Mouse (Mus musculus): ENCODE measurements around the gene A630089N07Rik. TPM values are rescaled to one million over a fixed set of nuclear protein-coding genes. Genes with fewer than 3 reads are reported as not detected.
"Not testable (repeated sequence)": the region's sequence is repeated elsewhere in the genome, so short reads cannot be mapped to it uniquely, and the experiment has no call there.

Gene A630089N07Rik
- total RNA-seq (2021), result 1 to 10 TPM; 6.6 to 7.3 TPM

- DNase-seq (ENCODE audit: extremely low spot score in 1 of 2, low spot score in 1 of 2), result peak; percentile 51 to 73
These were observed at the start of gene A630089N07Rik for GRCm38 (mm10) chr16:98081889-98082818. A630089N07Rik (minus strand) TSS chr16:98082450.

GRCm38 (mm10) chr16:98107109-98107508 is 24.9 kb upstream of the A630089N07Rik start:
- DNase-seq (ENCODE audit: extremely low spot score in 1 of 2, low spot score in 1 of 2), result no peak

- DNase-seq (ENCODE audit: extremely low spot score in 1 of 2, low spot score in 1 of 2), result not testable (repeated sequence)
These were observed 731 bp downstream of the A630089N07Rik start for GRCm38 (mm10) chr16:98081550-98081888.

- not testable (repeated sequence) for DNase-seq (ENCODE audit: extremely low spot score in 1 of 2, low spot score in 1 of 2)
These were observed 1.1 kb downstream of the A630089N07Rik start for GRCm38 (mm10) chr16:98081140-98081539.

GRCm38 (mm10) chr16:98079382-98079781 is 2.9 kb downstream of the A630089N07Rik start:
- not testable (repeated sequence) for DNase-seq (ENCODE audit: extremely low spot score in 1 of 2, low spot score in 1 of 2)

GRCm38 (mm10) chr16:98041676-98042075 is 40.6 kb downstream of the A630089N07Rik start:
- no peak for DNase-seq (ENCODE audit: extremely low spot score in 1 of 2, low spot score in 1 of 2)

- not testable (repeated sequence) for DNase-seq (ENCODE audit: extremely low spot score in 1 of 2, low spot score in 1 of 2)
These were observed 47.3 kb downstream of the A630089N07Rik start for GRCm38 (mm10) chr16:98034971-98035370.

GRCm38 (mm10) chr16:98026186-98026585 is 56.1 kb downstream of the A630089N07Rik start:
- not testable (repeated sequence) for DNase-seq (ENCODE audit: extremely low spot score in 1 of 2, low spot score in 1 of 2)

GRCm38 (mm10) chr16:98022657-98023345 is 59.4 kb downstream of the A630089N07Rik start:
- DNase-seq (ENCODE audit: extremely low spot score in 1 of 2, low spot score in 1 of 2), result no peak

- DNase-seq (ENCODE audit: extremely low spot score in 1 of 2, low spot score in 1 of 2), result no peak
These were observed 60.2 kb downstream of the A630089N07Rik start for GRCm38 (mm10) chr16:98022081-98022480.

GRCm38 (mm10) chr16:97997383-97997731 is 84.9 kb downstream of the A630089N07Rik start:
- not testable (repeated sequence) for DNase-seq (ENCODE audit: extremely low spot score in 1 of 2, low spot score in 1 of 2)

GRCm38 (mm10) chr16:97996616-97997382 is 85.5 kb downstream of the A630089N07Rik start, which contains the start of gene B230307C23Rik:
B230307C23Rik (plus strand) TSS chr16:97997315.
- DNase-seq (ENCODE audit: extremely low spot score in 1 of 2, low spot score in 1 of 2), result peak; percentile 62 to 66

GRCm38 (mm10) chr16:97995849-97996615 is 86.2 kb downstream of the A630089N07Rik start:
- no peak for DNase-seq (ENCODE audit: extremely low spot score in 1 of 2, low spot score in 1 of 2)

- not testable (repeated sequence) for DNase-seq (ENCODE audit: extremely low spot score in 1 of 2, low spot score in 1 of 2)
These were observed 89.8 kb downstream of the A630089N07Rik start for GRCm38 (mm10) chr16:97992477-97992876.

- DNase-seq (ENCODE audit: extremely low spot score in 1 of 2, low spot score in 1 of 2), result no peak
These were observed 90.7 kb downstream of the A630089N07Rik start for GRCm38 (mm10) chr16:97991517-97991916.

GRCm38 (mm10) chr16:97984589-97984988 is 97.7 kb downstream of the A630089N07Rik start:
- DNase-seq (ENCODE audit: extremely low spot score in 1 of 2, low spot score in 1 of 2), result no peak

- DNase-seq (ENCODE audit: extremely low spot score in 1 of 2, low spot score in 1 of 2), result no peak
These were observed 100.9 kb downstream of the A630089N07Rik start for GRCm38 (mm10) chr16:97981362-97981761.

- no peak for DNase-seq (ENCODE audit: extremely low spot score in 1 of 2, low spot score in 1 of 2)
These were observed 104.5 kb downstream of the A630089N07Rik start for GRCm38 (mm10) chr16:97977722-97978121.

GRCm38 (mm10) chr16:97977277-97977676 is 105.0 kb downstream of the A630089N07Rik start:
- DNase-seq (ENCODE audit: extremely low spot score in 1 of 2, low spot score in 1 of 2), result no peak

Measured in layer of hippocampus, postnatal 25 days (tissue).